Mouse (Mus musculus) spleen, adult 2 months (tissue): ENCODE measurements around the gene Taldo1. TPM values are rescaled to one million over a fixed set of nuclear protein-coding genes. Genes with fewer than 3 reads are reported as not detected.

ENCODE experiments used
- DNase-seq, 2 experiments: peaks; one replicate each; pipeline versions ENCODE4 v3.0.0 to v3.0.0-alpha.2; 2012 to 2021; ENCODE audit warnings: low spot score in 2 of 2, low read depth in 1 of 2
- H3K27ac ChIP-seq: fragments of 200-500 bp; 2 replicates; pipeline ENCODE4 v1.5.1; 2012; ENCODE audit warnings: low read length, inconsistent platforms; ENCODE audit not compliant: insufficient read depth
- H3K27me3 ChIP-seq: fragments of 200-500 bp; 2 replicates; pipeline ENCODE4 v1.6.1; 2012; ENCODE audit warnings: mild to moderate bottlenecking, moderate library complexity, low read length, inconsistent platforms; ENCODE audit not compliant: control insufficient read depth, insufficient read depth
- H3K36me3 ChIP-seq: fragments of 200-500 bp; 2 replicates; pipeline ENCODE4 v1.6.1; 2012; ENCODE audit warnings: mild to moderate bottlenecking, low read length, inconsistent platforms; ENCODE audit not compliant: control insufficient read depth, insufficient read depth
- H3K4me1 ChIP-seq: fragments of 200-500 bp; 2 replicates; pipeline ENCODE4 v1.6.1; 2011; ENCODE audit warnings: inconsistent platforms; ENCODE audit not compliant: control insufficient read depth, insufficient read depth, insufficient read length
- H3K4me3 ChIP-seq: fragments of 200-500 bp; 2 replicates; pipeline ENCODE4 v1.5.1; 2011; ENCODE audit warnings: mild to moderate bottlenecking, inconsistent platforms; ENCODE audit not compliant: insufficient read depth, insufficient read length; ENCODE audit errors: extremely low read depth
- CTCF ChIP-seq: fragments of 200-500 bp; IDR thresholded peaks from 2 replicates; pipeline ENCODE4 v1.5.1; 2011; ENCODE audit warnings: mild to moderate bottlenecking, inconsistent platforms; ENCODE audit not compliant: insufficient read depth, insufficient read length, insufficient replicate concordance; ENCODE audit errors: extremely low read depth
- POLR2A ChIP-seq: fragments of 200-500 bp; IDR thresholded peaks from 2 replicates; pipeline ENCODE4 v1.6.1; 2011; ENCODE audit warnings: low read depth, low read length, inconsistent platforms
- WGBS: fragments of 180-500 bp; shearing (Covaris S2); methylation state at CpG from one replicate; pipeline ENCODE4 v1.1.7; 2018; 5-methylcytosine and 5-hydroxymethylcytosine counted together
- polyA plus RNA-seq: library from polyadenylated mRNA; depleted of rRNA; stranded (reverse); fragments of >200 nt; gene quantifications from 2 replicates; pipeline ENCODE4 v1.2.3, GENCODE M21; 2012

Taldo1 gene
- polyA plus RNA-seq, 1 experiment: 155 TPM

DNA sequence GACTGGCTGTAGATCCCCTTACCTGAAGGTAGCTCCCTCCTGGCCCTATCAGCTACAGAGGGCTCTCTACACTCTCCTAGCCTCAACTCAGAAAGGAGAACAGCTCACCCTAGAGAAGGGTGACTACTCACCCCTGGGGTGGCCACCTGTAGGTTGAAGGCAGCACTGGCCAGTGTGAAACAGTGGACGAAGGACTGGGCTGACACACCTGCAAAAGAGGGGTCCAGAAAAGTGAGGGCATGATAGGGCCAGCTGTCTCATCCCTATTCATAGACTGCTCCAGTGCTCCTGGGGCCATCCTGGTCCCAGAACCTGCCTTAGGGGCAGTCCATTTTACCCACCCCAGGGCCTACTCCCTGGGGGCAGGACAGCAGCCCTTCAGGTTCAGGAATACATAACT lies 19.7 kb downstream of the Taldo1 start:
- H3K4me1 ChIP-seq: peaks cover 10% of the 10 kb centered on the region; the same call in 1 of the 2 replicates
- TF ChIP-seq CTCF (no peak), POLR2A (no peak)
- no peak overlapping the region for H3K27ac ChIP-seq
- 85% methylated on average over 1 of the region's 1 CpGs for WGBS
- H3K27me3 ChIP-seq: no peaks in the 10 kb centered on the region
- no peak overlapping the region for H3K4me3 ChIP-seq
- peaks cover 7% of the 10 kb centered on the region for H3K36me3 ChIP-seq
- no peak for DNase-seq

DNA sequence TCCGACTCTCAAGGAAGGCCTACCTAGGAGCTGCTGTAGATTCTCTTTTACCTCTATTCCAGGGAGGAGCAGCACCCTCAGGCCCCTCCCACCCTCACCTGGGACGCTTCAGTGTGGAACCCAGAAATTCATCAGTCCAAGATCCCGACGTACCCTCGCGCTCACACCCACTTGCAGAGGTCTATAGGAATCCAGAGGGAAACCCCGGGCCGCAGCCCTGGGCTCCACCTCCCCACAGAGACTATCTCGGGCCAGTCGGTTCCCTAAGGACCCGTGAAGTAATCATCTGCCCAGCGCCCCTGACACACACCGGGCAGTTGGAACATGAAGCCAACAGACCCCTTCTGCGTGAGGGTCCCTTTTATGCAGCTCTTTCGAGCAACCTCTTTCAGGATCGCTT lies 21.3 kb downstream of the Taldo1 start:
- peak overlapping the region; percentile 86 for H3K4me3 ChIP-seq
- TF ChIP-seq POLR2A: no peak
- TF ChIP-seq CTCF: no peak
- H3K27ac ChIP-seq: peak overlapping the region; percentile 72
- peaks cover 4% of the 10 kb centered on the region for H3K36me3 ChIP-seq
- H3K4me1 ChIP-seq: peaks cover 10% of the 10 kb centered on the region; the same call in 1 of the 2 replicates
- H3K27me3 ChIP-seq: no peaks in the 10 kb centered on the region
- no peak for DNase-seq
- 6% methylated on average over 16 of the region's 16 CpGs for WGBS

- Histone ChIP-seq H3K27ac (peak within 1 kb of the TSS; percentile 85), H3K27me3 (no peaks in the 10 kb centered on the region), H3K4me1 (peaks cover 12% of the 10 kb centered on the region; the same call in 1 of the 2 replicates), H3K36me3 (peaks cover 4% of the 10 kb centered on the region), H3K4me3 (peak within 1 kb of the TSS; percentile 90)
- TF ChIP-seq POLR2A (peak; percentile 63), CTCF (no peak)
- DNase-seq: peak; percentile 97 to 100
- WGBS: under 1% methylated on average over 50 of the region's 56 CpGs
These were observed 22.0 kb downstream of the Taldo1 start, which contains the start of gene Gatd1 for GRCm38 (mm10) chr7:141413809-141414584. TSS of gene Gatd1 (minus strand) at chr7:141414136.

GRCm38 (mm10) chr7:141416144-141416841 lies 24.3 kb downstream of the Taldo1 start:
- H3K4me3 ChIP-seq: no peak overlapping the region

DNA sequence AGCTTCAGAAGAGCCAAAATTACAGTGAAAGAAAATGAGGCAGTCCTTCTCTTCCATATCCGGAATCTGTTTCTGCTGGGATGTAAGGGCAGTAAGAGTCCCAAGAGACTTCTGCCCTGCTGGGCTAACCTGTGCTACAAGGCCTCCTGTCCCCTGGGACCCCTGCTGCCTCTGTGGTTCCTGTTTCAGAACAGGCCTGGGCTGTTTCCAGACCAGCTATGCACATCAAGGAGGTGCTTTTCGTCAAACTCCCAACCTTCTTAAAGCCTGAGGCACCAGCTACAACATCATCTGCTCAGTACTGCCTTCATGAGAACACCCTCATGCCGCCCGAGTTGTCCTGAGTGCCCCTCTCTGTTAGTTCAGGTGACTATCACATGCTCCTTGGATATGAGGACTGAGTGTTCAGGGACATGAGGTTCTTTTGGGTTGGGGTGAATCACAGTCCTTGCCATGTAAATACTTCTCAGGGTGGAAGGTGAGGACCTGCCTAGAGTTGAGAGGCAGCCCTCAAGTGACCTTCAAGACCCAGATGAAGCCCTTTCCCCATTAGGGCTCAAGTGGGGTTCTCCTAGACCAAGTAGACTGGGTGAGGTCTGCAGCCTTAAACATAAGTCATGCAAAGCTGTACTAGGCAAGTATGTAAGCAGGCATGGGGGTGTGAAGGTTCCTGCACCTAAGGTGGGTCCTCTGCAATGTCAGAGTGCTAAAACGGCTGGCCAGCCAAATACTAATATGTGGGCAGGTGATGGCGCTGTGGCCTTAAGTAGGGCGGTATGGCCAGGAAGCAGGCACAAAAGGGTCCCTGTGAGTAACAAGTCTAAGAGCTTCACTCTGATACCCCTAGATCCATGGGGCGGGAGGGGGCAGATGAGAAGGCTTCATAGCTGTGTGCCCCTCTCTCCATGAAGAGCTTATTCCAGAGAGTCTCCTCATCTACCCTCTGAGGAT lies 26.0 kb downstream of the Taldo1 start:
- Histone ChIP-seq H3K36me3 (no peaks in the 10 kb centered on the region), H3K27me3 (no peaks in the 10 kb centered on the region), H3K4me3 (no peak overlapping the region), H3K27ac (no peak overlapping the region), H3K4me1 (peaks cover 12% of the 10 kb centered on the region; the same call in 1 of the 2 replicates)
- 78% methylated on average over 8 of the region's 8 CpGs for WGBS
- no peak for DNase-seq
- TF ChIP-seq CTCF (no peak), POLR2A (no peak)

More at GRCm38 (mm10) chr7:141416144-141416841, 24.3 kb downstream of the Taldo1 start:
- TF ChIP-seq POLR2A (no peak), CTCF (no peak)
- no peak for DNase-seq
- 93% methylated on average over 6 of the region's 6 CpGs for WGBS
- Histone ChIP-seq H3K27me3 (no peaks in the 10 kb centered on the region), H3K4me1 (peaks cover 12% of the 10 kb centered on the region; the same call in 1 of the 2 replicates), H3K27ac (no peak overlapping the region), H3K36me3 (no peaks in the 10 kb centered on the region)

- no peak for DNase-seq
- Histone ChIP-seq H3K36me3 (no peaks in the 10 kb centered on the region), H3K4me3 (no peak overlapping the region), H3K4me1 (peaks cover 8% of the 10 kb centered on the region; the same call in 1 of the 2 replicates), H3K27ac (no peak overlapping the region), H3K27me3 (no peaks in the 10 kb centered on the region)
- 44% methylated on average over 7 of the region's 7 CpGs for WGBS
- TF ChIP-seq POLR2A (no peak), CTCF (no peak)
These were observed 27.0 kb downstream of the Taldo1 start for GRCm38 (mm10) chr7:141418970-141419369.
